Mouse (Mus musculus): Measurements from ENCODE around the gene Camk2g. TPM values are rescaled to one million over a fixed set of nuclear protein-coding genes. Genes with fewer than 3 reads are reported as not detected.

The Camk2g gene
- polyA plus RNA-seq, 1 experiment from 2014 or later = 10.7 TPM

DNA sequence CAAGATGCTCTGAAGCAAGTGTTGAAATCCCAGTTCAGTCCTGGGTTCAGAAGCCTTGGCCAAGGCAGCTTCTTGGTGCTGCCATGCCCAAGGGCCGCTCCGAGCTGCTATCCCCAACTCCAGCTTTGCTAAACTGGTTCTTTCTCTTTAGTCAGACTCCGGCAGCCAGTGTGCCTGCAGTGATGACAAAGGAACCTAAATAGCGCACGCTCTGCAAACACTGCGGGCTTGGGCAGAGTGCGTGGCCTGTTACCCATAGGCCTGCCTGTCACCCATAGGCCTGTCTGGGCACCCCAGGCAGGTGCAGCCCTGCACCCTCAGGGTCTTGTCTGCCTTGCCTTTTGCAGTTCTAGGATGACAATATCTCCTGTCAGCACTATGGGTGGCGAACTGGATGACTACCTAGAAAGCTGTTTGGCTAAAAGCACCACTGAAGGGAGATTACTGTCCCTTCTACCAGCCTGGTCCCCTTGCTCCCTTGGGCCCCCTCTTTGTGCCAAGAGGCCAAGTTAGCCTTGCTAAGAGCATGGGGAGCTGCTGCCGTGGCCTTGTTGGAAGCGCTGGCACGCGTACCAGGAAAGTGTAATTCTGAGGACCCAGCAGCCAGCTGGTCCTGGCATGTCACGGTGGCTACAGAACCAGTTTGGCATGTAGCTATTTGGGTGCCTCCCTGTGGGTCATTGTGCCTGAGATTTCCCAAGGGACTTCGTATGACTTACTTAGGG, 12.4 kb upstream of the Camk2g start:
- 76% methylated on average over 14 of the region's 14 CpGs for WGBS (ENCODE audit: insufficient replicate concordance)

DNA sequence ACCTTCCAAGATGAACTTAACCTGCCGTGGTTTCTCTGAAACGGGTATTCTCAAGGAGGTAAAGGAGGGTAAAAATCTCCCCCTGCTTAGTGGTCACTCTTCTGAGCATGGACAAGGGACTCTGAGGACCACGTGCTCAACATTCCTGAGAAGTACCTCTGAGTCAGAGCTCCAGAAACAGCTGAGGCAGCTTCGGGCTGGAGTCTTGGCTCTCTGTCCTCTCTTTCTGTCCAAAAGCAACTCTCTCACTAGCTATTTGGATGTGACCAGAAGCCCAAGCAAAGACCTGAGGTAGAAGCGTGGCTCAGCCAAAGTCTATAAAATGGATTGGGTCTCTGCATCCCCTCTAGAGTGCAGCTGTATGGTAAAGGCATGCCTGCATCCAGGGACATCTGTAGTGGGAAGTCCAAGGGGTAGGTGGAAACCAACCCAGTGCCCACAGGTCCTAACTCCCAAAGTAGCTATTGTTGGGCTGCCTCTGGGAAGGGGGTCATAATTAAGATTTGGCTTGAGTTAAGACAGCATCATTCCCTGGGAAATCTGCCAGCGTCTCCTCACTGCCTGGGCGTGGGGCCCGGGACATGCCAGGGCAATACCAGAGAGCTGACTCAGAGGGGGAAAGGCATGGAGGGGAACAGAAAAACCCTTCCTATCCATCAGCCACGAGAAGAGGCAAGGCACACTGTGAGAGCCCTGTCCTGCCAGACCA, 11.2 kb upstream of the Camk2g start:
- H3K4me3 ChIP-seq (replicated peaks) = no peak overlapping the region
- DNase-seq (no peak), ATAC-seq (ENCODE audit: low read depth) (no peak)
- no peak overlapping the region for H3K27ac ChIP-seq
- no peak overlapping the region for H3K9ac ChIP-seq
- H3K36me3 ChIP-seq = no peaks in the 10 kb centered on the region
- no peaks in the 10 kb centered on the region for H3K27me3 ChIP-seq
- H3K4me1 ChIP-seq (replicated peaks) = no peaks in the 10 kb centered on the region
- no peak overlapping the region for H3K4me2 ChIP-seq
- H3K9me3 ChIP-seq (replicated peaks) = no peaks in the 10 kb centered on the region
- 52% methylated on average over 9 of the region's 9 CpGs for WGBS (ENCODE audit: insufficient replicate concordance)

More for the DNA sequence above, 12.4 kb upstream of the Camk2g start:
- DNase-seq = no peak
- Histone ChIP-seq H3K36me3 (no peaks in the 10 kb centered on the region), H3K9me3 (replicated peaks) (no peaks in the 10 kb centered on the region), H3K4me3 (replicated peaks) (no peak overlapping the region), H3K27ac (no peak overlapping the region), H3K27me3 (0 out of 2 replicates have a peak, but pooled peaks cover 5% of the 10 kb centered on the region), H3K9ac (no peak overlapping the region), H3K4me2 (no peak overlapping the region), H3K4me1 (replicated peaks) (no peaks in the 10 kb centered on the region)
- no peak for ATAC-seq (ENCODE audit: low read depth)

GRCm38 (mm10) chr14:20804481-20804880, 10.6 kb upstream of the Camk2g start:
- WGBS (ENCODE audit: insufficient replicate concordance) = 33% methylated on average over 5 of the region's 5 CpGs
- H3K9ac ChIP-seq = no peak overlapping the region
- no peak overlapping the region for H3K27ac ChIP-seq
- no peak overlapping the region for H3K4me2 ChIP-seq
- H3K27me3 ChIP-seq = no peaks in the 10 kb centered on the region
- H3K9me3 ChIP-seq (replicated peaks) = no peaks in the 10 kb centered on the region
- H3K4me3 ChIP-seq (replicated peaks) = no peak overlapping the region
- no peaks in the 10 kb centered on the region for H3K36me3 ChIP-seq
- ATAC-seq (ENCODE audit: low read depth) = no peak
- H3K4me1 ChIP-seq (replicated peaks) = no peaks in the 10 kb centered on the region
- DNase-seq = no peak

DNA sequence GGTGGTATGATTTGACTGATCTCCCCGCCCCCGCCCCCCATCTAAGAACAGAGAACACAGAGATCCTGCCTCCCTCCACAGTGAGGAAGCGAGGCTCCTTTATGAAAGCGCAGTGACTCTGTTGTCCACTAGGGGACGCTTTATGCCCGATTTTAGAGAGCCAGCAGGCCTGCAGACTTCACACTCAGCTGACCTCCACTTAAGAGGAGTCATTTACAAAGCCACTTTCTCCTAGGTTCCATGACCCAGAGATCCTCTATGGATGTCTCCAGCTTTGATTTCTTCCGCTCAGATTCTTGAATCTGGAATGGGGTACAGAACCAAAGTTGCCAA, 9.7 kb upstream of the Camk2g start:
- ATAC-seq (ENCODE audit: low read depth) (peak; percentile 48), DNase-seq (peak; percentile 50)
- no peak overlapping the region for H3K9ac ChIP-seq
- H3K4me3 ChIP-seq (replicated peaks) = no peak overlapping the region
- no peaks in the 10 kb centered on the region; the same call in 1 of the 2 replicates for H3K4me1 ChIP-seq (replicated peaks)
- H3K27ac ChIP-seq = no peak overlapping the region
- 4% methylated on average over 7 of the region's 7 CpGs for WGBS (ENCODE audit: insufficient replicate concordance)
- H3K27me3 ChIP-seq = no peaks in the 10 kb centered on the region
- no peaks in the 10 kb centered on the region for H3K36me3 ChIP-seq
- no peaks in the 10 kb centered on the region for H3K9me3 ChIP-seq (replicated peaks)
- no peak overlapping the region for H3K4me2 ChIP-seq

DNA sequence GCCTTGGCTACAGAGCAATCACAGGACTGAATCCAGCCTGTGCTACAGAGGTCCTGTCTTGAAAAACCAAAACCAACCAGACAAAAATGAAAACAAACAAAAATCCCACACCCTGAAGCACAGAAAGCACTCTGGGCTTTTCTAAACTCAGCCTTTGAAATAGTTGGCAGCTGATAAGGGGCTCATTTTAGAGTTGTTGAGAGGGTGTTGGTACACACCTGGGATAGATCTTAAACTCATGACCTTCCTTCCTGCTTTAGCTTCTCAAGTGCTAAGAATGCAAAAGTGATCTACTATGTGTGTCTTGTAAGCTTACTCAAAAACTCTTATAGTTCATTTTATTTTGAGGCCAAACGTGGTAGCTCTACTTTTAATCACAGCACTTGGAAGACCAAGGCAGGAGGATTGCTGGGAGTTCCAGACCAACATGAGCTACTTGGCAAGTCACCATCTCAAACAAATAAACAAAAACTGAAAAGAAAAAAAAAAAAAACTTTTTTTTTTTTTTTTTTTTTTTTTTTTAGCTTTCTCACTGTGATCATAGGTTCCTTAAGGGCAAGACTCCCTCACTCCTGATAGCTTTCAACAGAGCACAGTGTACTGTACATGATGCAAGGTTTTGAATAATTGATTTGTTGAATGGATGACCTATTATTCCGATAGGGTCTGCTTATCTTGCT, 9.2 kb upstream of the Camk2g start:
- H3K27ac ChIP-seq = no peak overlapping the region
- H3K4me3 ChIP-seq (replicated peaks) = no peak overlapping the region
- H3K9me3 ChIP-seq (replicated peaks) = no peaks in the 10 kb centered on the region
- H3K4me2 ChIP-seq = no peak overlapping the region
- peak; percentile 29; the same call in 1 of the 2 replicates for ATAC-seq (ENCODE audit: low read depth)
- H3K27me3 ChIP-seq = 0 out of 2 replicates have a peak, but pooled peaks cover 3% of the 10 kb centered on the region
- H3K4me1 ChIP-seq (replicated peaks) = no peaks in the 10 kb centered on the region; the same call in 1 of the 2 replicates
- H3K36me3 ChIP-seq = no peaks in the 10 kb centered on the region
- DNase-seq = no peak
- H3K9ac ChIP-seq = no peak overlapping the region
- WGBS (ENCODE audit: insufficient replicate concordance) = 38% methylated on average over 2 of the region's 2 CpGs

DNA sequence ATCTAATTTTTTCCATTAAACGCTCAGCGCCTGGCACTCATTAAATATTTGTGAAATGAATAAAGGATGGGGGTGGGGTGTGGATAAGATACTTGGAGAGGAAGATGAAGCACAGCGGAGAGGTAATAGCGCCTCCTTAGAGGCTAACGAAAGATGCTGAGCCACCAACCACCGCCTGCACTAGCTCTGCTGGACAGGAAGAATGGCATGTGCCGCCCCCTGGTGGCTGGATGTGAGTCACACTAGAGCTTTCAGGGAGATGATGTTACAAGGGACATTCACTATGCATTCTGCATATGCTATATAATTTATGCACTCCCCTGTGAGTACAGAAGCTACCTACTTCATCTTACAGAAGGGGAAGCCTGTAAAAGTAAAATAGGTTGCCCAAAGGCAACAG, 4.9 kb upstream of the Camk2g start:
- Histone ChIP-seq H3K4me2 (no peak overlapping the region), H3K9ac (no peak overlapping the region), H3K27me3 (0 out of 2 replicates have a peak, but pooled peaks cover 4% of the 10 kb centered on the region), H3K4me1 (replicated peaks) (peaks cover 22% of the 10 kb centered on the region), H3K9me3 (replicated peaks) (no peaks in the 10 kb centered on the region), H3K27ac (no peak overlapping the region), H3K36me3 (no peaks in the 10 kb centered on the region), H3K4me3 (replicated peaks) (no peak overlapping the region)
- peak; percentile 79 for DNase-seq
- ATAC-seq (ENCODE audit: low read depth) = no peak
- WGBS (ENCODE audit: insufficient replicate concordance) = 5% methylated on average over 7 of the region's 7 CpGs

DNA sequence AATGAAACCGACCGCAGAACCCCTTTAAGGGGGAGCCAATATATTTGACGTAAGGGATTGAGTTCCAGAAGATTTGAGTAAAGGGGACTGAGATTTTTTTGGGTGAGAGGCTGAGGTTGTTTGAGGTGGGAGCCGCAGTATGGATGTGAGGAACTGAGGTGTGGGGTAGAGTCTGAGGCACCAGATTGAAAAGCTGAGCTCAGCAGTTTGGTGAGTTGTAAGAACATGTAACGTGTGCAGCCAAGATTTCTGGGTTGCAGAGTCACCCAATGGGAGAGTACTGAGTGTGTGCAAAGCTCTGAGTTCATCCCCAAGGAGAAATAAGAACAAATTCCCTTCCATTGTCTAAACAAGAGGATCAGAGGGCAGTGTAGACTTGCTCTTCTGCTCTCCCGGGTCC, 4.4 kb upstream of the Camk2g start:
- no peak for DNase-seq
- H3K4me1 ChIP-seq (replicated peaks) = peaks cover 22% of the 10 kb centered on the region
- WGBS (ENCODE audit: insufficient replicate concordance) = 72% methylated on average over 6 of the region's 6 CpGs
- no peak overlapping the region for H3K9ac ChIP-seq
- H3K27ac ChIP-seq = no peak overlapping the region
- ATAC-seq (ENCODE audit: low read depth) = no peak
- H3K27me3 ChIP-seq = 0 out of 2 replicates have a peak, but pooled peaks cover 4% of the 10 kb centered on the region
- H3K36me3 ChIP-seq = no peaks in the 10 kb centered on the region
- H3K9me3 ChIP-seq (replicated peaks) = no peaks in the 10 kb centered on the region
- H3K4me3 ChIP-seq (replicated peaks) = no peak overlapping the region
- H3K4me2 ChIP-seq = no peak overlapping the region

DNA sequence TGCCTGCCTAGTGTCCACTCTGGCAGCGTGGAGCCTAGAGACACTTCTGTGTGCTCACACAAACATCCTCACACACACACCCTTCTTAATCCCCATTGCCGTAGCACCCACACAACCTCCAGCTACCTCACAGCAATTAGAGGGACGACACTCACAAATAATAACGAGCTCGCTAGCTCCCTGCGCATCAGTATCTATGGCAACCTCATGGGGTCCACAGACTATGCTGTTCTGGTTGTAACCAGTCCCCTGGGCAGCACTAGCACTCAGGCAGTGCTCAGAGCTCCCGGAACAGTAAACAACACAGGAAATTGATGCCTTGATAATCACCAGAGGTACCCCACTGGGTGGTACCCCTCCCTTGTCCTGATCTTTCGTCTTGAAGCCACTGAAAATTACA, 2.8 kb upstream of the Camk2g start:
- no peaks in the 10 kb centered on the region for H3K36me3 ChIP-seq
- no peak for DNase-seq
- 64% methylated on average over 8 of the region's 8 CpGs for WGBS (ENCODE audit: insufficient replicate concordance)
- H3K9ac ChIP-seq = no peak overlapping the region
- no peak overlapping the region for H3K27ac ChIP-seq
- peaks cover 35% of the 10 kb centered on the region for H3K4me1 ChIP-seq (replicated peaks)
- 0 out of 2 replicates have a peak, but pooled peaks cover 4% of the 10 kb centered on the region for H3K27me3 ChIP-seq
- H3K4me3 ChIP-seq (replicated peaks) = no peak overlapping the region
- H3K4me2 ChIP-seq = no peak overlapping the region
- ATAC-seq (ENCODE audit: low read depth) = no peak
- H3K9me3 ChIP-seq (replicated peaks) = no peaks in the 10 kb centered on the region

DNA sequence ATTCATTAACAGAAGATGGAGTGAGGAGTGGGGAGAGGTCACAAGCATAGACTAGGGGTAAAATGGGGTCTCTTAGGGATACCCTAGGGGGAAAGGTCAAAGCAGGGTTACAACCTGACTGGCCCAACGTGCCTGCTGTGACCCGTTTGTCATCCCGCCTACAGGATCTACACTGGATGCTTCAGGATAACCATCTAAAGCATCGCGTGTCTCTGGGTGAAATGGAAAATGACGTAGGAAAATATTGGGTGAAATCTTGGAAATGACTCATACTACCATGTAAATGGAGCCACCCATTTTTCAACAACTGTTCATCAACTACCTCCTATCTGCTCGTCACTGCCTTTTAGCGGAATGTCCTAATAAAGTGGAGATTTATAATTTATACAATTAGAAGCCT, 2.3 kb upstream of the Camk2g start:
- WGBS (ENCODE audit: insufficient replicate concordance) = 69% methylated on average over 8 of the region's 8 CpGs
- Histone ChIP-seq H3K4me1 (replicated peaks) (peaks cover 35% of the 10 kb centered on the region), H3K36me3 (no peaks in the 10 kb centered on the region), H3K4me3 (replicated peaks) (no peak overlapping the region), H3K9ac (no peak overlapping the region), H3K4me2 (no peak overlapping the region), H3K27ac (no peak overlapping the region), H3K9me3 (replicated peaks) (no peaks in the 10 kb centered on the region), H3K27me3 (0 out of 2 replicates have a peak, but pooled peaks cover 4% of the 10 kb centered on the region)
- ATAC-seq (ENCODE audit: low read depth) (no peak), DNase-seq (no peak)

- H3K4me1 ChIP-seq (replicated peaks) = peaks cover 35% of the 10 kb centered on the region
- 0 out of 2 replicates have a peak, but pooled peaks cover 4% of the 10 kb centered on the region for H3K27me3 ChIP-seq
- H3K9ac ChIP-seq = no peak overlapping the region
- 48% methylated on average over 8 of the region's 9 CpGs for WGBS (ENCODE audit: insufficient replicate concordance)
- H3K4me3 ChIP-seq (replicated peaks) = no peak overlapping the region
- H3K36me3 ChIP-seq = no peaks in the 10 kb centered on the region
- H3K9me3 ChIP-seq (replicated peaks) = no peaks in the 10 kb centered on the region
- ATAC-seq (ENCODE audit: low read depth) (no peak), DNase-seq (no peak)
- peak overlapping the region; percentile 97; the same call in 1 of the 2 replicates for H3K4me2 ChIP-seq
- H3K27ac ChIP-seq = no peak overlapping the region
Observed at GRCm38 (mm10) chr14:20795423-20796152, 1.7 kb upstream of the Camk2g start.

GRCm38 (mm10) chr14:20794589-20794988, 701 bp upstream of the Camk2g start:
- H3K36me3 ChIP-seq = peaks cover 7% of the 10 kb centered on the region
- peak overlapping the region; percentile 31; the same call in 1 of the 2 replicates for H3K27ac ChIP-seq
- ATAC-seq (ENCODE audit: low read depth) (no peak), DNase-seq (no peak)
- H3K4me3 ChIP-seq (replicated peaks) = peak overlapping the region; percentile 87
- H3K9me3 ChIP-seq (replicated peaks) = no peaks in the 10 kb centered on the region
- peaks cover 35% of the 10 kb centered on the region for H3K4me1 ChIP-seq (replicated peaks)
- 5% methylated on average over 9 of the region's 9 CpGs for WGBS (ENCODE audit: insufficient replicate concordance)
- 0 out of 2 replicates have a peak, but pooled peaks cover 4% of the 10 kb centered on the region for H3K27me3 ChIP-seq
- peak overlapping the region; percentile 65 for H3K9ac ChIP-seq
- peak overlapping the region; percentile 97 for H3K4me2 ChIP-seq
